Mouse (Mus musculus): ENCODE measurements around the gene Tmem121b.

DNA sequence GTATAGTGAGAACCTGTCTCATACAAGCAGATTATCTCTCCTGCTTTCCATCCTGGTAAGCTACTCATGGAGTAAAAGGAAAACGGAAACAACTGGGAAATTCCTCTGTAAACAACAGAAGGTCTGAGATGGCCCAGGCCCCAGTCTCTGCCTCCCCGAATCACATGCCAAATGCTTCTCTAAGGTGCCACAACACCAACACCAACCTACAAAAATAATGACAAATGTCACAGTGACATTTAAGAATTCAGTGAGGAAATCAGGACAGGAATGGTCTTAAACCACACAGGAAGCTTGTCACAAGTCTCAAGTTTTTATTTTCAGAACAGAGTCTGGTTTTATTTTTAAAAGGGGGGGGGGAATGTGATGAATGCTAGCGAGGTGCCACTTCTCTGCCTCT is 5.0 kb downstream of the Tmem121b start:
- TF ChIP-seq TAL1 (IDR thresholded peaks at IDR 0.05; ENCODE audit: low read length) (no peak), GATA1 (IDR thresholded peaks at IDR 0.05; ENCODE audit: low read length) (no peak)
